Mouse (Mus musculus): Measurements from ENCODE around the gene Mettl23.
"Not testable (repeated sequence)": the region's sequence is repeated elsewhere in the genome, so short reads cannot be mapped to it uniquely, and the experiment has no call there.

Gene Mettl23

DNA sequence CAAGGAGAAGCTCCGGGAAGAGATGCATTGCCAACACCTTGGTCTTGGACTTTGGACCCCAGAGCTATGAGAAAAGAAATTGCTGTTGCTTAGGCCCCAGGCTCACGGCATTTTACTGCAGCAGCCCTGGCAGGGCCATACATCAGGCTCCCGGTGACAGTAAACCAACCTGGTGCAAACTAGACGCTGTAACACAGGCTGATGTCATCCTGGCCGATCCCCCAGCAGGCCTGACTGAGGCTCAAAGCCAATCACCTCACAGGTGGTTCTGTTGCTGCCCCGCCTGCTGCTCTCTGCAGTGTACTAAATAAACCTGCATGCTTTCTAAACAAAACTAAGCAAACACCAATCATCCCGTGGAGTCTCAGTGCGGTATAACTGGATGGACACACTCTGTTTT lies 24.4 kb upstream of the Mettl23 start:
- CTCF ChIA-PET: no interaction called here

DNA sequence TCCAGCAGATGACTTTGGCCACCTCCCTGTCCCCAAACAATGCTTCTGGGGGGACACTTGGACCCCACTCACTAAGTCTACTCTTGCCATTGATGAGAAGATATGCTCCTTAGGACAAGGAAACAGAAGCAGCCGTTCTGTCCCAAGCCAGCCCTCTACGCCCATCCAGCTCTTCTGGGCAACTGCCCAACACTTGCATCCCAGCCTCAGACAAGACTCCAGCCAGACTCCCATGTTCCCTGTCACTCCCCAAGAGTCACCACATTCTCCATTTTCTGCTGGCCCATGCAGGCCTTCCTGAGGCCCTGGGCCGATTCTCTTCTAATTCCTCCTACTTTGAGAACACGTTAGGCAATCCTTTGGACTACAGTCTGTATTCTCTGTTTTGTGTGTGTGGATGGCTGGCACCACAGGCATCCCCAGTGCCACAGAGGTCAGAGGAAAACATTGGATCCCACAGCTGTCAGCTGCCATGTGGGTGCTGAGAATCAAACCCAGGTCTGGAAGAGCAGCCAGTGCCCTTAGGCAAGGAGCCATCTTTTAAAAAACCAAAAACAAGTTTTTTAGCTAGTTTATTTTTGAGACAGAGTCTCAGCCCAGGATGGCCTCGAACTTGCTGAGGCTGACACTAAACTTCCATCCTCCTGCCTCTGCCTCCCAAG lies 23.0 kb upstream of the Mettl23 start:
- CTCF ChIA-PET: interaction anchor here (0.6 kb wide), 1 partner anchor 12 kb away, joined by 19 read pairs; no protein-coding TSS in a partner anchor

DNA sequence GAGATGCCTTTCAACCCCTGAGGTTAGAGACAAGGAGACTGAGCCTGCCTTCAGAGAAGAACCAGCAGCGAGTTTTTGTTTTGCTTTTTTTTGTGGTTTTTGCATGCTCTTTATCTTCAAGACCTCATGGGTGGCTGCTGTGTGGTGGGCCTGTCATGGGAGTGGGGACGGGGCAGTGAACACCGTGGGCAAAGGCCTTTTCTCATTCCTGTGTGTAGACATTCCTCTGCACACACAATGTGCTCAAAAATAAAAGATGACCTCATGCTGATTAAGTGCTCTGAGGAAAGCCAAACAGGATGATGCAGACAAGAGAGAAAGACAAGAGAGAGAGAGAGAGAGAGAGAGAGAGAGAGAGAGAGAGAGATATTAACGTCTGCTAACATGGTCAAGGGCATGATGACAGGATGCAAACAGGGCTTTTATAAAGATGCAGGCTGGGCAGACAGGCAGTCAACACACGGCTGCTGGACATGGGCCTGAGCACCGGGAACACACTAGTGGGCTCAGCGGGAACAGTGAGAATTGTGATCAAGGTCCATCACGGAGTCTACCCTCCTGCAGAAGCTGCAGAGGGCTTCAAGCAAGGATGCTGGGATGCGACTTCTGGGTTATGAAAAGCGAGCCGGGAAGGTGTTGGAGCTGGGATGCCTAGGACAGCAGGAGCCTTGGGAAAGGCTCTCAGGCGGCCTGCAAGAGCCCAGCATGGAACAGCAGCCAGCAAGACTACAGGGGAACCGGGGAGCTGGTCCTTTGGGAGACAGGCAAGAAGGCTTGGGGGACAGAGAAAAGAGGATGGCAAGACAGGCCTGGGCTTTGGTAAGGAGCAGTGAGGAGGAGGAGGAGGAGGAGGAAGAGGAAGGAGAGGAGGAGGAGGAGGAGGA lies 21.8 kb upstream of the Mettl23 start:
- CTCF ChIA-PET: no interaction called here

GRCm38 (mm10) chr11:116822215-116822614 lies 20.9 kb upstream of the Mettl23 start:
- CTCF ChIA-PET: no interaction called here

DNA sequence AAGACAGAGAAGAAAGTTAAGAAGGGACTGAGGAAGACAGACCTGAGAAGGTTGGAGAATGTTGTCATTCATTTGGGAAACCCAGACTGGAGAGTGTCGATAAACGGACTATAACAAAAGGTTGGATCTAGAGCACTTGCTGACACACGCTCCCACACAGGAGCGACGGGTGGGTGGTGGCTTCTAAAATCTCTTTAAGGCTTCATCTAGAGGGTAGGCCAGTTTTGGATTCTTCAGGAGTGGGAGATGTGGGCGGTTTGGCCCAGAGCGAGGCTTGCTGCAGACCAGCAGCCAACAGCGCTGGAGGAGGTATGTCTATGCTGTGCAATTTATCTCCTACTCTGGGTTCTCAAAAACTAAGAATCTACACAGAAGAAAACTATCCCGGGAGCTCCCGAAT lies 20.5 kb upstream of the Mettl23 start:
- CTCF ChIA-PET: no interaction called here

GRCm38 (mm10) chr11:116823255-116823654 lies 19.8 kb upstream of the Mettl23 start:
- CTCF ChIA-PET: no interaction called here

- CTCF ChIA-PET: not testable (repeated sequence)
Observed at GRCm38 (mm10) chr11:116823885-116824284, 19.2 kb upstream of the Mettl23 start.

DNA sequence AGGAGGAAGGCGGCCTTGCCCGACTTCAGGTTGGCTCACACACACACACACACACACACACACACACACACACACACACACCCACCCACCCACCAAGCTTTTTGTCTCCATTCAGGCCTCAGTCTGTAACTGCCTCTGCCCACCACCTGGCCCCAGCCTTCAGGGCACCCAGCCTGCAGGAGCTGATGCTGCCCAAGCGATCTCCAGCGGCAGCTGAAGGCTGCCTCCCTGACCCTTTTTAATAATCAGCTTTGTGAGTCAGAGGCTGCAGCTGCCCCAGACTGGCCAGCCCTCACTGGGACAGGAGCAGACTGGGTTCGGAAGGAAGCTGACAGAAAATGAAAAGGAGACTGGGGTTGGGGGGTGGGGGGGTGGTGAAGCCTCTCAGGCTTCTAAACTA lies 17.8 kb upstream of the Mettl23 start:
- CTCF ChIA-PET: interaction anchor here (0.7 kb wide), 1 partner anchor 195 kb away, joined by 6 read pairs; no protein-coding TSS in a partner anchor

DNA sequence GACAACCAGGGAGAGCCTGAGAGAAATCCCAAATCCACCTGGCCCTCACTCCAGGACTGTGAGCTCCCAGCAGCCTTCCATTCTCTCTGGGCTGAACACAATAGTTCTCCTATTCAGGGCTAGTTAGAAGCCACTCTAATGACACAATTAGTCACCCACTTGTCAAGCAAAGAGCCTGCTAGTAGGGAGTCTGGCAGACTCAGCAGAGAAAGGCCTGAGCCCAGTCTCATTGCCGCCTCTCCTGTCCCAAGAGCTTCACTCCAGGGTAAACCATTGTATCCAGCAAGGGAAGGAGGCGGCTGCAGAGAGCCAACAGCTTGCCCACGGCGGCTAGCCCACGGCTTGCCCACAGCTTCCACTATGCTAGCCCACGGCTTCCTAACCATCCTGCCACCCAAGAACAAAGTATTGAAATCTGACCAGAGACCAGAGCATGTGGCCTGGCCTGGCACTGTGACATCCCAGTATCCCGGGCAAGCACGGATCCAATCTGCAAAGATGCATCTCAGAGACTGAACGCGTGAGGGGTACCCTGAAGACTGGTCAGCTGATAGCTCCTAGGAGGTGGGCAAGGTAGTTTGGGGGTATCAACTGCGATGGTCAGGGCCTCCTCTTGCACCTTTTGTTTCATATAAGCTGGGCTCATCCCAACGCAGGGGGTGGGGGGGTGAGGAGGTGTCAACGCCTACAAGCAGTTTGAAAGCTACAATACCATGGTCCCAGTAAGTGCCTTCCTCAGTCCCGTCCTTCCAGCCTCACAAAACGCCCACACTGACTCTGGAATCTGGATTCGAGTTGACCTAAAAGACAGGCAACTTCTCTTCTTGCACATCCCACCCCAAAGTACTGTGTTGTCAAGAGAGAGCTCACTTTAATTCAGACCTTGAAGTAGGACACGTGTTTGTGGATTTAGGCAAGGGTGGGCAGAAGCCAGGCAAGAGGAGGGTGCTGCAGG lies 16.3 kb upstream of the Mettl23 start:
- CTCF ChIA-PET: interaction anchor here (0.6 kb wide), 1 partner anchor 1466 kb away, joined by 3 read pairs; no protein-coding TSS in a partner anchor

- CTCF ChIA-PET: no interaction called here
Observed at GRCm38 (mm10) chr11:116827534-116828165, 15.4 kb upstream of the Mettl23 start, which contains the start of gene Mxra7. Gene Mxra7 (minus strand): TSS chr11:116828046.

DNA sequence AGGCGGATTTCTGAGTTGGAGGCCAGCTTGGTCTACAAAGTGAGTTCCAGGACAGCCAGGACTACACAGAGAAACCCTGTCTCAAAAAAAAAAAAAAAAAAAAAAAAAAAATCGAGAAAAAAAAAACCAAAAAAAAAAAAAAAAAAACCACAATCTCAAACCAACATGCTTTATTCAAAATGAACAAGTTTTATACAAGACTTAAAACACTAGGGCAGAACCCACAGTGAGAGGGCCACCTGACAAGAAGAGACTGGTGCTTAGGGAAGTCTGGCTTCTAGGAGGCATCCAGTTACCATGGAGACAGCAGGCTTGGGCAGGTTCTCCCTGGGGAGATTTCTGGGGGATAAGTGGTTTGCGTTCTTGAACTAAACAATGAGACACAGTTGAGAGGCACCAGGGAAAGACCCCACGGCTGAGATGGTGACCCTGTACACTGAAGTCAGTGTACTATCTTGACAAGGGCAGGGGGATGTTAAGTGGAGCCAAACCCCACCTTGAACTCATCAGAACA lies 10.8 kb upstream of the Mettl23 start:
- CTCF ChIA-PET: no interaction called here

DNA sequence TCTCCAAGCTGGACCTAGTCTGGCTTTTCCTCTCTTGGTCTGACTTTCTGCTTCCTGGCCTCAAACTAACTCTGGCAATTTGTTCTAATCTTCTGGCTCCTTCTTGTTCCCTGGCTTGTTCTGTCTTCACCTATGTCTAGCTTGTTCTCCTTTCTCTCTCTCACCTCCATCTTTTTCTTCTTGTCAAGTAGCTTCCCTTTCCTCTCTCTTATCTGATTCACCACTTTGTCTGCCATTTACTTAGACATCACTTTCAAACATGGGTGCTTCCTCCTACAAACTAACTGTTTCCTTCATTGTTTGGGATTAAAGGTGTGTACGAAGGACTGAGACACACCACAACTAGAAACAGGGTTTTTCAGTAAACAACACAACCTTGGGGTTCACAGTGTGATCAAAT lies 8.1 kb upstream of the Mettl23 start:
- CTCF ChIA-PET: no interaction called here

DNA sequence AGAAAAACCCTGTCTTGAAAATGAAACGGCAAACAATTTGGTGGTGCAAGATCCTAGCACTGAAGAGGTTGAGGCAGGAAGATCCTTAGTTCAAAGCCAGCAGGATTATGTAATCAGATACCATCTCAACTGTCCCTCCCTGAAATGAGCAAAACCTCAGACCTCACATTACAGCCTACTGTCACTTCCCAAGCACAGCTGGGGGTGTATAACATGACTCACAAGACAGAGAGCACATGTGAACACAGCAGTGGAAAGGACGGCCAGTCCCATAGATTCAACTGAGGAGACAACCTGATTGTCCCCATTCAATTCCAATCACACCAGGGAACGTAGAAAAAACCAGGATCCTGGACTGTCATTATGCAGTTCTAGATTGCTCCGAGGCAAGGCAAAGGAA lies 6.8 kb upstream of the Mettl23 start:
- CTCF ChIA-PET: no interaction called here

- CTCF ChIA-PET: no interaction called here
Observed at GRCm38 (mm10) chr11:116837441-116837840, 5.6 kb upstream of the Mettl23 start.

GRCm38 (mm10) chr11:116838936-116839335 lies 4.1 kb upstream of the Mettl23 start:
- CTCF ChIA-PET: no interaction called here

DNA sequence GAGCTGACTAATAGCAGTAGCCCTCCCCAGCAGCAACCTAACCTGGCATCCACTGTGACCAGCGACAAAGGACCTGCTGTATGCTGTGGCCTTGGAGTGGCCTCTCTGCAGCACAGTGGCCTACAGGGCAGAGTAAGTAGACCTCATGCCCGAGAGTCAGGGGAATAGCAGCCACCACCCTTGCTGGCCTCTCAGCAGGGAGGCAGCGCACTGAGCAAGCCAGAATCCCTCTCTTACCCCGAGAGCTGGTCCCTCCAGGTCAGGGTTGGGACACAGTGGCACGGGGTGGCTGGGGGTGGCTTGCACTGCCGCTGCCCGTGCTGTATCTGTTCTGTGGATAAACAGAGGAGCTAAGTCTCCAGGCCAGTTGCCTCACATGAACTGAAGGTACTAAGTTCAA lies 3.5 kb upstream of the Mettl23 start:
- CTCF ChIA-PET: no interaction called here

DNA sequence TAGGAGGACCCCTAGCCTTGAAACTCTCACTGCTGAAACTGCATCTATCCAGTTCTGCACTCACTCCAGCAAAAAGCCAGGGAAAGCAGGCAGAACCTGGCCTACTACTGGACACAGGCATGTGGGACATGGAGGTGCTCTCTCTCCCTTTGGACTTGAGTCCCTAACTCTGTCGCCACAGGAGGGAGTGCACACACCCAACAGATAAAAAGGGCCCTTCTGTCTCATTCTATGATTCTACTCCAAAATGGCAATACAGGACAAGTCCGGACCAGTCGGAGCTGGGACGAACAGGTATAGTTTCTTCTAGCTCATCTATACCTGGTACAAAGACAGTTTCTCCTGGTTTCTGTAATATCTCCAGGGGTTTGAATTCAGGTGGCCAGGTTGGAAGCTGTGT lies 2.3 kb upstream of the Mettl23 start:
- CTCF ChIA-PET: no interaction called here

DNA sequence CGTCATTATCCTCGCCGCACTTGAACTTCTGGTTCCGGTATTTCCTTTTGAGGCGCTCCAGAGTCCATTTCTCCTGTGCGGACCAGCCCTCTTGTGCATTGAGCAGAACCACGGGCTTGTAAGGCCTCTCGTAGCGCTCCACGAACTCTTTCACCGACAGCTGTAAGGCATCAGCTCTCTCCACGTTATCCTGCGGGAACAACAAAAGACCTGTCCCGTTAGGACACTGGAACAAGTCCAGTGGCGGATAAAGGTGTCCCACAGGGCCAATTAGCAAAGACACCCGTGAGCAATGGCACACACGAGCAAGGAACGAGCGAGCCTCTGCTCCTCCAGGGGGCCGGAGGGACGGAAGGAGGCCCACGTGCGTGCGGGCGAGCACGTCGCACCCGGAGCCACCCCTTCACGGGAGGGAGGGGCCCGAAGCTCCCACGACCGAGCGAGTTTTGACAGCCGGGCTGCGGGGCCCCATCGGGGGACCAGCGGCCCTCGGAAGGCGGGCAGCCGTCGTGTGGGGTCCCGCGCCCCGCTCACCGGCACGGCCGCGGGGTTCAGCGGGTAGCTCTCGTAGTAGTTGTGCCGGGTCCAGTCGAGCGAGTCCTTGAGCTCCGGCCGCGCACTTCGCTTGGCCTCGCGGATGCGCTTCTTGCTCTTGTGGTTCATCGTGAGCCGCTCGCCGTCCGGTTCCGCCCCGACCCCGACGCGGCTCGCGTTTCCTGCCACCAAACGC lies 382 bp upstream of the Mettl23 start:
- CTCF ChIA-PET: interaction anchor here (1.0 to 1.9 kb wide), 2 partner anchors 10 to 11 kb away, joined by 3 to 4 read pairs; partner anchors contain the start of genes Mfsd11 and Srsf2

- CTCF ChIA-PET: no interaction called here
Observed at GRCm38 (mm10) chr11:116846593-116847181, 3.6 kb downstream of the Mettl23 start.

Data from spleen, embryonic (tissue).